Mouse (Mus musculus) neural tube, embryonic 12.5 days (tissue): Measurements from ENCODE around the gene Rrh. TPM values are rescaled to one million over a fixed set of nuclear protein-coding genes. Genes with fewer than 3 reads are reported as not detected.

Experiments used
- ATAC-seq: fragments of 200-750 bp; cut with Nextera tagmentation; 2 replicates; pipeline ENCODE4 v1.8.0; 2017; ENCODE audit warnings: low read depth, mild to moderate bottlenecking, moderate TSS enrichment, moderate library complexity; ENCODE audit not compliant: low FRiP score
- H3K27ac ChIP-seq: fragments of 300-500 bp; sonication (generic); 2 replicates; pipeline ENCODE4 v1.5.1; 2016
- H3K27me3 ChIP-seq: fragments of 300-500 bp; sonication (generic); replicated peaks from 2 replicates; pipeline ENCODE4 v1.6.1; 2016; ENCODE audit warnings: mild to moderate bottlenecking
- H3K36me3 ChIP-seq: fragments of 300-500 bp; sonication (generic); 2 replicates; pipeline ENCODE4 v1.6.1; 2016; ENCODE audit warnings: mild to moderate bottlenecking
- H3K4me1 ChIP-seq: fragments of 300-500 bp; sonication (generic); 2 replicates; pipeline ENCODE4 v1.6.1; 2016
- H3K4me2 ChIP-seq: fragments of 300-500 bp; sonication (generic); replicated peaks from 2 replicates; pipeline ENCODE4 v1.6.1; 2016; ENCODE audit warnings: mild to moderate bottlenecking
- H3K4me3 ChIP-seq: fragments of 300-500 bp; sonication (generic); 2 replicates; pipeline ENCODE4 v1.5.1; 2016
- H3K9ac ChIP-seq: fragments of 300-500 bp; sonication (generic); 2 replicates; pipeline ENCODE4 v1.6.1; 2016; ENCODE audit warnings: mild to moderate bottlenecking
- H3K9me3 ChIP-seq: fragments of 300-500 bp; sonication (generic); 2 replicates; pipeline ENCODE4 v1.6.1; 2016; ENCODE audit warnings: mild to moderate bottlenecking
- WGBS: fragments of 180-500 bp; shearing (Covaris S2); methylation state at CpG from one replicate; pipeline ENCODE4 v1.1.7; 2016; 5-methylcytosine and 5-hydroxymethylcytosine counted together
- polyA plus RNA-seq: library from polyadenylated mRNA; unstranded; fragments of >200 nt; fragmentation: Nextera tagmentation; extraction: Ambion mirVana; gene quantifications from 2 replicates; pipeline ENCODE4 v1.2.1, GENCODE M21; 2016

The Rrh gene
- 0.13 TPM in 1 of 2 replicates, not detected in the other for polyA plus RNA-seq

- H3K27ac ChIP-seq = no peak within 1 kb of the TSS
- 65% methylated on average over 11 of the region's 11 CpGs for WGBS
- H3K36me3 ChIP-seq = peaks cover 29% of the 10 kb centered on the region
- H3K9ac ChIP-seq = no peak within 1 kb of the TSS
- no peaks in the 10 kb centered on the region for H3K27me3 ChIP-seq
- ATAC-seq = no peak
- no peak within 1 kb of the TSS for H3K4me2 ChIP-seq
- H3K9me3 ChIP-seq = no peaks in the 10 kb centered on the region
- H3K4me3 ChIP-seq = no peak within 1 kb of the TSS
- H3K4me1 ChIP-seq = no peaks in the 10 kb centered on the region
Observed at GRCm38 (mm10) chr3:129822206-129822775, at the start of gene Rrh. TSS of gene Rrh (minus strand) at chr3:129822587.

- no peak overlapping the region for H3K9ac ChIP-seq
- no peaks in the 10 kb centered on the region for H3K27me3 ChIP-seq
- H3K4me3 ChIP-seq = no peak overlapping the region
- no peak overlapping the region for H3K4me2 ChIP-seq
- WGBS = 56% methylated on average over 14 of the region's 14 CpGs
- no peaks in the 10 kb centered on the region for H3K4me1 ChIP-seq
- ATAC-seq = no peak
- H3K9me3 ChIP-seq = no peaks in the 10 kb centered on the region
- no peak overlapping the region for H3K27ac ChIP-seq
- no peaks in the 10 kb centered on the region for H3K36me3 ChIP-seq
Observed at GRCm38 (mm10) chr3:129863698-129864097, 41.3 kb upstream of the Rrh start.

- 82% methylated on average over 2 of the region's 2 CpGs for whole genome bisulfite sequencing
- ATAC-seq = no peak
Observed at GRCm38 (mm10) chr3:129862592-129862991, 40.2 kb upstream of the Rrh start.

GRCm38 (mm10) chr3:129846846-129847245 is 24.5 kb upstream of the Rrh start:
- WGBS = 85% methylated on average over 7 of the region's 7 CpGs
- ATAC-seq = no peak
- Histone ChIP-seq H3K27ac (no peak overlapping the region), H3K9me3 (no peaks in the 10 kb centered on the region), H3K4me1 (no peaks in the 10 kb centered on the region), H3K4me2 (no peak overlapping the region), H3K4me3 (no peak overlapping the region), H3K9ac (no peak overlapping the region), H3K36me3 (no peaks in the 10 kb centered on the region), H3K27me3 (no peaks in the 10 kb centered on the region)

More at GRCm38 (mm10) chr3:129862592-129862991, 40.2 kb upstream of the Rrh start:
- H3K9ac ChIP-seq = no peak overlapping the region
- H3K4me2 ChIP-seq = no peak overlapping the region
- no peaks in the 10 kb centered on the region for H3K4me1 ChIP-seq
- no peaks in the 10 kb centered on the region for H3K36me3 ChIP-seq
- H3K27me3 ChIP-seq = no peaks in the 10 kb centered on the region
- no peak overlapping the region for H3K27ac ChIP-seq
- H3K4me3 ChIP-seq = no peak overlapping the region
- peaks cover 4% of the 10 kb centered on the region; the same call in 1 of the 2 replicates for H3K9me3 ChIP-seq

- Histone ChIP-seq H3K4me2 (no peak overlapping the region), H3K27ac (no peak overlapping the region), H3K27me3 (no peaks in the 10 kb centered on the region), H3K4me3 (no peak overlapping the region), H3K36me3 (no peaks in the 10 kb centered on the region), H3K4me1 (no peaks in the 10 kb centered on the region), H3K9ac (no peak overlapping the region), H3K9me3 (no peaks in the 10 kb centered on the region)
- WGBS = 93% methylated on average over 2 of the region's 2 CpGs
- no peak for ATAC-seq
Observed at GRCm38 (mm10) chr3:129845868-129846267, 23.5 kb upstream of the Rrh start.

GRCm38 (mm10) chr3:129838017-129838416 is 15.6 kb upstream of the Rrh start:
- Histone ChIP-seq H3K4me1 (no peaks in the 10 kb centered on the region), H3K27ac (no peak overlapping the region), H3K9ac (no peak overlapping the region), H3K36me3 (no peaks in the 10 kb centered on the region), H3K4me3 (no peak overlapping the region), H3K9me3 (no peaks in the 10 kb centered on the region), H3K4me2 (no peak overlapping the region), H3K27me3 (no peaks in the 10 kb centered on the region)
- no peak for ATAC-seq
- WGBS = 50% methylated on average over 7 of the region's 7 CpGs

GRCm38 (mm10) chr3:129836965-129837364 is 14.6 kb upstream of the Rrh start:
- Histone ChIP-seq H3K27me3 (no peaks in the 10 kb centered on the region), H3K36me3 (no peaks in the 10 kb centered on the region), H3K4me2 (no peak overlapping the region), H3K27ac (no peak overlapping the region), H3K4me3 (no peak overlapping the region), H3K4me1 (no peaks in the 10 kb centered on the region), H3K9me3 (no peaks in the 10 kb centered on the region), H3K9ac (no peak overlapping the region)
- WGBS = 91% methylated on average over 6 of the region's 6 CpGs
- ATAC-seq = no peak

- Histone ChIP-seq H3K4me3 (no peak overlapping the region), H3K4me1 (no peaks in the 10 kb centered on the region), H3K27ac (no peak overlapping the region), H3K36me3 (no peaks in the 10 kb centered on the region), H3K9me3 (no peaks in the 10 kb centered on the region), H3K9ac (no peak overlapping the region), H3K4me2 (no peak overlapping the region), H3K27me3 (no peaks in the 10 kb centered on the region)
- no peak for ATAC-seq
- 23% methylated on average over 11 of the region's 11 CpGs for WGBS
Observed at GRCm38 (mm10) chr3:129836051-129836697, 13.8 kb upstream of the Rrh start.

GRCm38 (mm10) chr3:129835388-129835934 is 13.1 kb upstream of the Rrh start, which contains the start of gene Cfi:
TSS of gene Cfi (plus strand) at chr3:129835884.
- Histone ChIP-seq H3K4me2 (no peak within 1 kb of the TSS), H3K4me1 (no peaks in the 10 kb centered on the region), H3K4me3 (no peak within 1 kb of the TSS), H3K27me3 (no peaks in the 10 kb centered on the region), H3K9ac (no peak within 1 kb of the TSS), H3K36me3 (no peaks in the 10 kb centered on the region), H3K27ac (no peak within 1 kb of the TSS), H3K9me3 (no peaks in the 10 kb centered on the region)
- no peak for ATAC-seq
- WGBS = 78% methylated on average over 6 of the region's 6 CpGs

- WGBS = under 1% methylated on average over 60 of the region's 60 CpGs
- peak; percentile 95 for ATAC-seq
- peaks cover 12% of the 10 kb centered on the region for H3K36me3 ChIP-seq
- H3K9ac ChIP-seq = peak within 1 kb of the TSS; percentile 67
- peak within 1 kb of the TSS; percentile 77 for H3K4me3 ChIP-seq
- peak within 1 kb of the TSS; percentile 37; the same call in 1 of the 2 replicates for H3K27ac ChIP-seq
- no peaks in the 10 kb centered on the region for H3K27me3 ChIP-seq
- H3K9me3 ChIP-seq = no peaks in the 10 kb centered on the region
- peak within 1 kb of the TSS; percentile 70 for H3K4me2 ChIP-seq
- H3K4me1 ChIP-seq = peaks cover 10% of the 10 kb centered on the region
Observed at GRCm38 (mm10) chr3:129831035-129831568, 8.7 kb upstream of the Rrh start, which contains the start of gene Gar1. TSS of gene Gar1 (minus strand) at chr3:129831396.

GRCm38 (mm10) chr3:129830626-129831025 is 8.2 kb upstream of the Rrh start:
- under 1% methylated on average over 45 of the region's 45 CpGs for WGBS

GRCm38 (mm10) chr3:129827691-129828090 is 5.3 kb upstream of the Rrh start:
- Histone ChIP-seq H3K4me3 (no peak overlapping the region), H3K9ac (no peak overlapping the region), H3K9me3 (no peaks in the 10 kb centered on the region), H3K27ac (no peak overlapping the region), H3K4me1 (peaks cover 10% of the 10 kb centered on the region), H3K27me3 (no peaks in the 10 kb centered on the region), H3K36me3 (peaks cover 35% of the 10 kb centered on the region), H3K4me2 (no peak overlapping the region)
- WGBS = 95% methylated on average over 5 of the region's 5 CpGs
- no peak for ATAC-seq

More at GRCm38 (mm10) chr3:129830626-129831025, 8.2 kb upstream of the Rrh start:
- H3K9ac ChIP-seq = peak overlapping the region; percentile 67
- H3K4me1 ChIP-seq = peaks cover 10% of the 10 kb centered on the region
- peak overlapping the region; percentile 77 for H3K4me3 ChIP-seq
- no peaks in the 10 kb centered on the region for H3K27me3 ChIP-seq
- H3K9me3 ChIP-seq = no peaks in the 10 kb centered on the region
- ATAC-seq = no peak
- H3K4me2 ChIP-seq = peak overlapping the region; percentile 70
- 0 out of 2 replicates have a peak overlapping the region, but pooled peaks have one; percentile 37 for H3K27ac ChIP-seq
- H3K36me3 ChIP-seq = peaks cover 17% of the 10 kb centered on the region
